Mouse (Mus musculus): Measurements from ENCODE around the gene Rab11fip3. TPM values are rescaled to one million over a fixed set of nuclear protein-coding genes. Genes with fewer than 3 reads are reported as not detected.

Rab11fip3 gene
- total RNA-seq, 1 experiment from 2014 or later: 2.2 TPM

DNA sequence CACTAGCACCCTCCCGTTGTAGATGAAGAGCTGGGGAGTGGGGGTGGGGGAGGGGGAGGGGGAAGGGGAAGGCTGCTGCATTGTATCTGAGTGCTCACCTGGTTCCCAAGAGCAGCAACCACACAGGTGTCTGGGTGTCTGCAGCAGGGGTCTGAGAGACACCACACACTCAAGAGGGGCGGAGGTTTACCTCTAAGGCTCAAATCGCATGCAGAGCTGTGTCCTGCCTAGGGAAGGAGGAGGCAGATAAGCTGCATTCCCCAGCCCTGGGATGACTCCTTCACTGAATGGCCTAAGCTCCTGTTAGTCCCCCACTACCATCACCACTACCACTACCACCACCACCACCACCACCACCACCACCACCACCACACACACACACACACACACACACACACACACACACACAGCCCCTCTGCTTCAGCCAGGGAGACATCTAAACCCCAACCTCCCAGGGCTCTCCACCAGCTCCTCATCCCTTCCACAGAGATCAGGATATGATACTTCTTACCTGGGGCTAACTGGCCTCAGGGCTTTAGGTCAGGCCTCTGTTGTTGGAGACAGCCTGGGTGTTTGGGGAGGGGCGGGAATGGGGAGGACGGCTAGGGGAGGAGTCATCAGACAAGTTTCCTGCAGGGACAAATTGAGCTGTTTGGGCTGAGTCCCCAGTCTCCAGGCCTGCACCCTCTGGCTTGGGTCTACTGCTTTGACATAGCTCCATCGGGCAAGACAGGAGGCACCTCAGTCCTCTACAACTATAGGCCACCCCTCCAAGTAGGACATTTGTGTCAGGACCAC lies 124.8 kb downstream of the Rab11fip3 start, which contains the start of the genes Pigq and Nhlrc4:
Gene Pigq, minus strand, starts transcription at position 571 of the 798 bp plus-strand sequence.
Gene Nhlrc4, minus strand, starts transcription at position 596 of the 798 bp plus-strand sequence.
- no peak for ATAC-seq (replicated peaks; ENCODE audit: low read depth, poor library complexity, severe bottlenecking)

DNA sequence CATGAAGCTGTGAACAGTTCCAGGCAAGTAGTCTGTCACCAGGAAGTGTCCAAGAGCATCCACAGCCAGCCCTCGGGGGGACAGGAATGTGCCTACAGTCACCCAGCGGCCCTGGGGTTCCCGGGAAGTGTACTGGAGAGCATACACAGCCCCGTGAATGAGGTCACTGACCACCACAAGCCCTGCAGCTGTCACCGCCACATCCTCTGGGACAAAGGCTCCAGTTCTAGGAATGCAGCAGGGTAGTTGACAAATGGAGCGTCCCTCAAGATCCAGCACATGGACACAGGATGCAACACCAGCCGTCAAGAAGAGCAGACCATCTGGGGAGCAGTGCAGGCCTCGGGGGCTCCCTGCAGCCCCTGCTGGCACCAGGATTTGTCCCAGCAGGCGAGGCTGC lies 125.6 kb downstream of the Rab11fip3 start:
- no peak for ATAC-seq (replicated peaks; ENCODE audit: low read depth, poor library complexity, severe bottlenecking)

DNA sequence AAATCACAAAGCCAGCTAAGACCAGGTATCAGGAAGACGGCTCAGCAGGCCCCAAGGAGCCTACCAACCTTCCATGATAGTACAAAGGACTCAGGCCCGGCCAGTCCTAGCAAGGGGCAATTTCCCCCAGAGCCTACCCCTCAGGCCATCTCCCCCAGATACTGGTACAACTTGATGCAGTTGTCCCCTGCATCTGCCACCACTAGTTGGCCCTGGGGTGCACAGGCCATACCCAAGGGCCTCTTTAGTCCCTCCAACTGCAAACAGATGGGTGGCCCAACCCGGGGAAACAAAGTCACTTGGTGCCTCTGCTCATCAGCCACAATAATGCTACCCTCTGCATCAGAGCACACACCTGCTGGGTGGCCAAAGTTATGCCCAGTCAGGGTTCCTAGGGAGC lies 126.1 kb downstream of the Rab11fip3 start:
- ATAC-seq (replicated peaks; ENCODE audit: low read depth, poor library complexity, severe bottlenecking): no peak

DNA sequence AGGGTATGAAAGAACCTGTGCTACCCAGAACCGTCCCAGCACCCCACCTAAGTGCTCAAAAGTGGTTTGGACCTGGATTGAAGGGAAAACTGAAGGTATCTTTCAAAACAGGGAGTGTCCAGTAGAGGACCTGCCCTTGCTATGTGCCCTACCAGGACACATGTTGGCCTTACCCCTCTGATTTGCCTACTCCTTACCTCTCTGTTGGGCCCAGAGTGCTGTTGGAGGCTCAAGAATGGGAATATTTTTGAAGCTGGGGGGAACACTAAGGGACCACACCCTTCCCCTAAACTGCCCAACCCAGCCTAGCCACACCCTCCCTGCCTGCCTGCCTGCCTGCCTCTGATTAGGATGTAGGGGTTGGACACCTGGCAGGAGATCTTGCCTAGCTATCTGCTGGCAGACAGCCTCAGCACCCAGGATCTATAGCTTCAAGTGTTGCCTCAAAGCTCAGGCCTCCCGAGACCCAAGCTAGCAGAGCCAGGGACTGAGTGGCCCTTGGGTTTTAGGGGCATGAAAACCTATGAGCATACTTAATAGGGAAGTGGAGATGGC lies 126.7 kb downstream of the Rab11fip3 start:
- ATAC-seq (replicated peaks; ENCODE audit: low read depth, poor library complexity, severe bottlenecking): peak; percentile 57

DNA sequence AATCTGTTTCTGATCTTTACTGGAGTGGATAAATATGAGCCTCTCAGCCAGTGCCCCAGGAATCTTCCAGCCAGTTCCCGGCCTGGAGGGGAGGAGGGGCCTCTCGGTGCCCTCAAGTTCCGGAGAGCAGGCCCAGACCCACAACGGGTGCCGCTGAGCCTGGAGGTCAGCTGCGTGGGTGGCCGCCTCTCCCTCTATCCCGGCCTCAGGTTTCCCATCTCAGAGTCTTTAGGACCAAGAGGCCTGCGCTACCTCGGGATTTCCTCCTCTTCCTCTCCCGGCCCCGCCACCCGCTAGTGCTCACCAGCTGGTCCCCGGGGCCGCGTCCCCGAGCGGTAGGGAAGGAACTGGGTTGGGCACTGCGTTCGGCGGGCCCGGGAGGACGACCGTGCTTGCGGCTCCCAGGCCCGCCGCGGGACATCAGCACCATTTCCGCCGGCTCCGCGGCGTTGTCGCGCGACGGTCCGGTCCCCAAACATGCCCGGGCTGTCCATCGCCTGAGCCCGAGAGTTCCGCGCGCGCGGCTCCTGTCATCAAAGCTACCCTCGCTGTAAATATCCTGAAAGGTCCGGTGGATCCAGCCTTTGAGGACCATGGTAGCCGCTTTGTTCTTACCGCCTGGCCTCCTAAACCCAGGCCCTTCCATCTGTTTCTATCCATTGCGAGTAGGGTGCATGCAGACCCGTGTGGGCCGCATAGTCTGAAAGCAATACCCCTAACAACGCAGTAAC lies 127.7 kb downstream of the Rab11fip3 start:
- ATAC-seq (replicated peaks; ENCODE audit: low read depth, poor library complexity, severe bottlenecking): peak; percentile 67

Other genes starting within 250 kb of the Rab11fip3 start
- gene Wdr24, start 245.9 kb downstream of the Rab11fip3 start, total RNA-seq (2017): 10.2 and 21.0 TPM in 2 replicates
- gene Jmjd8, start 240.7 kb downstream of the Rab11fip3 start, total RNA-seq (2017): 15.4 and 21.7 TPM in 2 replicates
- gene Stub1, start 236.2 kb downstream of the Rab11fip3 start, total RNA-seq (2017): 60.4 and 84.7 TPM in 2 replicates
- 0.46 TPM in 1 of 2 replicates, not detected in the other for gene Rhbdl1, start 232.3 kb downstream of the Rab11fip3 start, total RNA-seq (2017)
- not detected in 2 replicates for gene Gm20683, start 227.8 kb downstream of the Rab11fip3 start, total RNA-seq (2017)
- 23.7 and 29.7 TPM in 2 replicates for gene Rhot2, start 224.7 kb downstream of the Rab11fip3 start, total RNA-seq (2017)
- 18.6 and 23.8 TPM in 2 replicates for gene Wdr90, start 208.1 kb downstream of the Rab11fip3 start, total RNA-seq (2017)
- 22.3 and 24.0 TPM in 2 replicates for gene Mcrip2, start 200.8 kb downstream of the Rab11fip3 start, total RNA-seq (2017)
- gene Mettl26, start 194.5 kb downstream of the Rab11fip3 start, total RNA-seq (2017): 13.9 and 15.9 TPM in 2 replicates
- gene Wfikkn1, start 188.7 kb downstream of the Rab11fip3 start, total RNA-seq (2017): 0.78 and 1.0 TPM in 2 replicates
- gene Rab40c, start 149.8 kb downstream of the Rab11fip3 start, total RNA-seq (2017): 1.0 and 7.0 TPM in 2 replicates
- gene Pigq, start 124.6 kb downstream of the Rab11fip3 start, total RNA-seq (2017): 50.4 and 62.4 TPM in 2 replicates
- gene Nhlrc4, start 124.6 kb downstream of the Rab11fip3 start, total RNA-seq (2017): not detected in 2 replicates
- not detected in 2 replicates for gene A930017K11Rik, start 117.0 kb downstream of the Rab11fip3 start, total RNA-seq (2017)
- 4.1 and 4.6 TPM in 2 replicates for gene Capn15, start 83.8 kb downstream of the Rab11fip3 start, total RNA-seq (2017)
- 11.8 and 16.0 TPM in 2 replicates for gene Decr2, start 20.8 kb upstream of the Rab11fip3 start, total RNA-seq (2017)
- 70.1 and 78.8 TPM in 2 replicates for gene Nme4, start 26.0 kb upstream of the Rab11fip3 start, total RNA-seq (2017)
- gene Tmem8, start 43.7 kb upstream of the Rab11fip3 start, total RNA-seq (2017): 2.4 and 9.3 TPM in 2 replicates
- 36.4 and 48.0 TPM in 2 replicates for gene Mrpl28, start 53.9 kb upstream of the Rab11fip3 start, total RNA-seq (2017)
- gene Axin1, start 69.1 kb upstream of the Rab11fip3 start, total RNA-seq (2017): 145 and 188 TPM in 2 replicates
- 3.9 and 5.7 TPM in 2 replicates for gene Pdia2, start 129.5 kb upstream of the Rab11fip3 start, total RNA-seq (2017)
- 0.23 and 0.82 TPM in 2 replicates for gene Rgs11, start 133.4 kb upstream of the Rab11fip3 start, total RNA-seq (2017)
- gene Arhgdig, start 138.2 kb upstream of the Rab11fip3 start, total RNA-seq (2017): not detected in 2 replicates
- 6.9 and 8.3 TPM in 2 replicates for gene Fam234a, start 174.7 kb upstream of the Rab11fip3 start, total RNA-seq (2017)
- gene Luc7l, start 183.3 kb upstream of the Rab11fip3 start, total RNA-seq (2017): 104 and 124 TPM in 2 replicates

Measured in common myeloid progenitor, adult 5-6 weeks (primary cell).